Mouse (Mus musculus): Measurements from ENCODE around the gene L3mbtl4. TPM values are rescaled to one million over a fixed set of nuclear protein-coding genes. Genes with fewer than 3 reads are reported as not detected.

Gene L3mbtl4
- polyA plus RNA-seq, 1 experiment from 2014 or later: 1.7 TPM

DNA sequence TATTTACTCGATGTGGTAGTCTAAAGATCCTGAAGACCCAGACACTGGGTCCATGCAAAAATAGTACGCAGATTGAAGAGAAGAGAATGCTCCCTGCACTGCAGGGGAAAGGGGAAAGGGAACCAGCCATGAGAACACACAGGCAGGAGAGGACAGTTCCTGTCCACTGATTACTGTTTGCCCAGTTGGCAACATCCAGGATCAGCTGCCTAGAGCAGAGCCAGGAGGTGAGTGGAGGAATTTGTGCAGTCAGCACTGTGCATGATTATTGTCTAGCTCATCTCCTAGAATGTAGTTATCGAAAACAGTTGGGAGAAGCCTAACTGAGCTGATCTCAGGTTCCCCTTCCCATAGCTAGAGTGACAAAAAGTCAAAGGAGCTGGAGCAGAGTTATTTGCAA lies 311.6 kb downstream of the L3mbtl4 start:
- Histone ChIP-seq H3K4me2 (no peak overlapping the region), H3K9ac (no peak overlapping the region), H3K36me3 (no peaks in the 10 kb centered on the region), H3K4me3 (no peak overlapping the region), H3K9me3 (no peaks in the 10 kb centered on the region), H3K27me3 (no peaks in the 10 kb centered on the region), H3K27ac (replicated peaks) (no peak overlapping the region), H3K4me1 (replicated peaks) (no peaks in the 10 kb centered on the region)
- WGBS: 88% methylated on average over 3 of the region's 3 CpGs
- ATAC-seq (ENCODE audit: low read depth): no peak

DNA sequence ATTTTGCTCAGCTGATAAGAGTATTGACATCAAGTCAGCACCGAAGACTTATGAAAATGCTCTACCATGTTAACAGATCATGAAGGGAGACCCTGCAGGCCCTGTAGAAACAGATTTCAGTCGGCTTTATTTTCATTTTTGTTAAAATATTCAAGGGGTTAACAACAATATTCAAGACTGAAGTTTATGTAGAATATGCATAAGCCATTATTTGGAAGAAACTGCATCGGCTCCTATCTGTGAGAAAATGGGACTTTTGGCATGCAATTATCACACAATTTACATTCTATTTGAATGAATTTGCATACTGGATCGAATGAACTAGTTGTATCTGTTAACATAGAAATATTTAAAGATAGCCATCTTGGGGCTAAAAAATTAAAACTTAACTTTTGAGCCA lies 318.0 kb downstream of the L3mbtl4 start:
- H3K36me3 ChIP-seq: no peaks in the 10 kb centered on the region
- no peak overlapping the region for H3K9ac ChIP-seq
- no peak overlapping the region for H3K4me3 ChIP-seq
- H3K4me1 ChIP-seq (replicated peaks): no peaks in the 10 kb centered on the region
- no peak overlapping the region for H3K4me2 ChIP-seq
- no peaks in the 10 kb centered on the region for H3K9me3 ChIP-seq
- H3K27ac ChIP-seq (replicated peaks): no peak overlapping the region
- no peak for ATAC-seq (ENCODE audit: low read depth)
- WGBS: 81% methylated on average over 4 of the region's 4 CpGs
- H3K27me3 ChIP-seq: no peaks in the 10 kb centered on the region

- 79% methylated on average over 4 of the region's 4 CpGs for whole genome bisulfite sequencing
Measured at GRCm38 (mm10) chr17:68602744-68603143, 329.1 kb downstream of the L3mbtl4 start.

GRCm38 (mm10) chr17:68607691-68608090 lies 334.1 kb downstream of the L3mbtl4 start:
- ATAC-seq (ENCODE audit: low read depth): no peak
- WGBS: 56% methylated on average over 6 of the region's 6 CpGs

More at GRCm38 (mm10) chr17:68602744-68603143, 329.1 kb downstream of the L3mbtl4 start:
- Histone ChIP-seq H3K9me3 (no peaks in the 10 kb centered on the region), H3K4me2 (no peak overlapping the region), H3K27me3 (no peaks in the 10 kb centered on the region), H3K27ac (replicated peaks) (no peak overlapping the region), H3K4me1 (replicated peaks) (no peaks in the 10 kb centered on the region), H3K9ac (no peak overlapping the region), H3K36me3 (no peaks in the 10 kb centered on the region), H3K4me3 (no peak overlapping the region)
- ATAC-seq (ENCODE audit: low read depth): no peak

DNA sequence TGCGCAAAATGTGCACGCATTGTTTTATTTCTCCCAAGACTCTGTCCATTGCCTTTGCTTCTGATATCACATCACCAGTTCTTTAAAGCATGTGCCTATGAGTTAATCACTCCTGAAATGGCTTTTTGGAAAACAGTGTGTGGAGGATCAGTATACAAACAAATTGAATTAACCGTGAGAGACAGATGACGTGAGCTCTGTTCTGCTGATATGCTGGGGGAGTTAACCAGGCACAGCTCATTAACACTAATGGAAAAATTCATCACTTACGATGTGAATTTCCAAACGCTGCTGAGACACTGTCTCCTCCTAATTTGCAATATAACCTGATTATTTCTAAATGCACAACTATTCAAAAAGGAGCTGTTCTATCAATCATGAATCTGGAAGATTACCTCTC lies 337.6 kb downstream of the L3mbtl4 start:
- Histone ChIP-seq H3K27ac (replicated peaks) (peak overlapping the region; percentile 56), H3K9ac (no peak overlapping the region), H3K9me3 (no peaks in the 10 kb centered on the region), H3K27me3 (no peaks in the 10 kb centered on the region), H3K4me1 (replicated peaks) (peaks cover 15% of the 10 kb centered on the region; the same call in 1 of the 2 replicates), H3K4me3 (no peak overlapping the region), H3K36me3 (no peaks in the 10 kb centered on the region), H3K4me2 (no peak overlapping the region)
- peak; percentile 81 for ATAC-seq (ENCODE audit: low read depth)
- WGBS: 53% methylated on average over 6 of the region's 6 CpGs

More at GRCm38 (mm10) chr17:68607691-68608090, 334.1 kb downstream of the L3mbtl4 start:
- Histone ChIP-seq H3K9ac (no peak overlapping the region), H3K9me3 (no peaks in the 10 kb centered on the region), H3K27me3 (no peaks in the 10 kb centered on the region), H3K4me2 (no peak overlapping the region), H3K27ac (replicated peaks) (no peak overlapping the region), H3K4me3 (no peak overlapping the region), H3K4me1 (replicated peaks) (peaks cover 15% of the 10 kb centered on the region; the same call in 1 of the 2 replicates), H3K36me3 (no peaks in the 10 kb centered on the region)

DNA sequence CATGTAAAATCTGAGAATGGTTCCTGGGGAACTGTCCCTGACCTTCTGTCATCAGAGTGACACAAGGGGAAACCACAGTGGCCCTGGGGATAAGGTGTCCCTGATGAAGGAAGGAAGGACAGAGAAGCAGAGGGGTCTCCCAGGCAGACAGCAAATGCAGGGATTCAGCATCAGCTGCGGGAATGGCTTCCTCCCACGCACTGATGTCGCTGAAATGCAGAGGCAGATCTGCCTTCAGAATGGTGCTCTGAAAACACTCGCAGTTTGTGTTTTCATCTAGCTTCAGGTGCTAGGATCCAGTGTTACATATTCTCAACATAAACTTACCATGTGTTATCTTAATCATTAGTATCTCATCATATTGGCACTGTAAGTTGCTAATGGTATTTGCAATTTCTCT lies 351.7 kb downstream of the L3mbtl4 start:
- no peak overlapping the region for H3K9ac ChIP-seq
- no peak overlapping the region for H3K4me3 ChIP-seq
- H3K27me3 ChIP-seq: no peaks in the 10 kb centered on the region
- H3K27ac ChIP-seq (replicated peaks): no peak overlapping the region
- 88% methylated on average over 4 of the region's 4 CpGs for WGBS
- no peaks in the 10 kb centered on the region for H3K9me3 ChIP-seq
- ATAC-seq (ENCODE audit: low read depth): no peak
- H3K4me2 ChIP-seq: no peak overlapping the region
- H3K36me3 ChIP-seq: no peaks in the 10 kb centered on the region
- H3K4me1 ChIP-seq (replicated peaks): no peaks in the 10 kb centered on the region

DNA sequence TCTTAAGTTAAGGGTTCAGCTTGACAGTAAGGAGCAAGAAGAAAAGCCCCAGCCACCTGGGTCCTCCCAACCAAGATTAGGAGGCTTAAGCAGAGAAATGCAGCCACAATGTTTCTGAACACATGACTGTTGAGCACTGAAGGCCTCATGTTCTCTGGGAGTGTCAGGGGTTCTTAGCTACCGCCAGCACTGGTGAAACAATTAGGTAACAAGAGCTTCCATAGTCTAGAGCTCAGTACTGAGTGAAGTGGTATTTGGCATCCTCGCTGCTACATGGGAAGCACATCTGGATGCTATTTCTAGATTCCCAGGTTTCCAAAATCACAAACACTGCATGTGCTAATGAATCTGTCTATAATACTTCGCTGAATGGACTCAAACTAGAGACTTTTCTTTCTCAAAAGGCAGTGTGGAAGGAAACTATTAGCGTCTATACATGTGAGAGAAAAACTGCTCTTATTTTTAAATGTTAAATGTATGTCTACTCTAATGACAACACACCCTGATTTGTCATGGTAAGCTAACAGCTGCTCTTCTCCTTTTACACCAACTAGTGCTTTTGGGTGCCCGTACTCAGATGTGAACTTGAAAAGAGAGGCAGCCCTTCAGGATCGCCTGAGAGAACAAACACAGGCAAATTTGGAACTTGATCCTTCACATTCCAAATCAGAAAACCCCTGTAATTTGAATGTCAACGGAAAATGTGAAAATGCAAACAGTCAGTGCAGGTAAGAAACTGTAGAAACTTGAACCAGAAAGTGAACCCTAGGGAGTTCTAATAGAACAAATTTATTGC lies 356.2 kb downstream of the L3mbtl4 start:
- Histone ChIP-seq H3K27me3 (no peaks in the 10 kb centered on the region), H3K36me3 (no peaks in the 10 kb centered on the region), H3K27ac (replicated peaks) (no peak overlapping the region), H3K4me1 (replicated peaks) (no peaks in the 10 kb centered on the region), H3K9me3 (no peaks in the 10 kb centered on the region), H3K4me3 (no peak overlapping the region), H3K9ac (no peak overlapping the region), H3K4me2 (no peak overlapping the region)
- ATAC-seq (ENCODE audit: low read depth): no peak
- 76% methylated on average over 7 of the region's 7 CpGs for WGBS

GRCm38 (mm10) chr17:68631396-68631795 lies 357.8 kb downstream of the L3mbtl4 start:
- 90% methylated on average over 8 of the region's 8 CpGs for WGBS
- H3K4me3 ChIP-seq: no peak overlapping the region
- no peaks in the 10 kb centered on the region for H3K9me3 ChIP-seq
- H3K9ac ChIP-seq: no peak overlapping the region
- H3K27ac ChIP-seq (replicated peaks): no peak overlapping the region
- H3K27me3 ChIP-seq: no peaks in the 10 kb centered on the region
- no peak overlapping the region for H3K4me2 ChIP-seq
- no peak for ATAC-seq (ENCODE audit: low read depth)
- H3K4me1 ChIP-seq (replicated peaks): no peaks in the 10 kb centered on the region
- H3K36me3 ChIP-seq: no peaks in the 10 kb centered on the region

DNA sequence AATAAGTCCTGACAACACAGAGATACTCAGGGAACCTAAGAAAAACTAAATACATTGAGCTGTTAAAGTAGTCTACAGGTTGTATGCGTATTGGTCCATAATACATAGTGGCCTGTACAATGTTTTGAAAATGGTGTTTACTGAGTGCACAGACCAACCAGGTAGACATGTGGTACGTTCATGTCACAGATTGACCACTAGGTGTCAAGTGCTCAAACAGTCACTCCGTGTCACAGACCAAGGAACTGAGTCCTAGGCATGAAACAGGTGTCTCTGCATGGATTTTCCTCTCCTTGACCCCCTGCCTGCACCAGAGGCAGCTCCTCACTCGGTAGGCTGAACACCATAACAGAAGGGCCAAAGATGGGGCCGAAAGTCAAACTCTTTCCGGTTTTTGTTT lies 366.6 kb downstream of the L3mbtl4 start:
- no peaks in the 10 kb centered on the region for H3K27me3 ChIP-seq
- no peaks in the 10 kb centered on the region for H3K9me3 ChIP-seq
- no peak overlapping the region for H3K4me3 ChIP-seq
- H3K9ac ChIP-seq: no peak overlapping the region
- H3K4me1 ChIP-seq (replicated peaks): no peaks in the 10 kb centered on the region
- 85% methylated on average over 6 of the region's 6 CpGs for WGBS
- no peak for ATAC-seq (ENCODE audit: low read depth)
- no peak overlapping the region for H3K27ac ChIP-seq (replicated peaks)
- H3K4me2 ChIP-seq: no peak overlapping the region
- no peaks in the 10 kb centered on the region for H3K36me3 ChIP-seq

DNA sequence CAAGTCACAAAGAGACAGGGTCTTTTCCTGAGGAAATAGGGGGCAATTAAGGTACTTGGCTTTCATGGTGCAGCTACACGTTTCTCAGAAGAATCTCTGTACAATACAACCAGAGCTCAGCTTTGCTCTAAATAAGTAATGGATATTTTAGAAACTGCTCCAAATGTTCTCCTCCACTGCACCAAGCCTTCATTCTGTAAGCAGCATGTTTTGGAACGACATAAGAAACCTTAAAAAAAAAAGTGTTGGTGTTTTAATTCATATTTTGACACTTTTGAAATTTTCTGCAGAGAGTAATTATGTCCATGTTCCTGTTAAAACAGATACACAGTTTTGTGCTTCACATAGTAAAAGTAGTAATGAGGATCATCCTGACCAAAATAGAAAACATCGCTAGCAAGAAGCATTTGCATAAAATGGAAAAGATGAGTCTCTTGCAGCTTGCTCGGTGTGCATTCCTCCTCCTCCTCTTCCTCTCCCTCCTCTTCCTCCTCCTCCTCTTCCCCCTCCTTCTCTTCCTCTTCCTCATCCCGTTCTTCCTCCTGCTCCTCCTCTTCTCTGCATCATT lies 369.0 kb downstream of the L3mbtl4 start:
- 68% methylated on average over 5 of the region's 5 CpGs for WGBS
- Histone ChIP-seq H3K27me3 (no peaks in the 10 kb centered on the region), H3K9me3 (no peaks in the 10 kb centered on the region), H3K27ac (replicated peaks) (no peak overlapping the region), H3K4me1 (replicated peaks) (no peaks in the 10 kb centered on the region), H3K36me3 (no peaks in the 10 kb centered on the region), H3K9ac (no peak overlapping the region), H3K4me3 (no peak overlapping the region), H3K4me2 (no peak overlapping the region)
- no peak for ATAC-seq (ENCODE audit: low read depth)

- no peaks in the 10 kb centered on the region for H3K4me1 ChIP-seq (replicated peaks)
- no peak for ATAC-seq (ENCODE audit: low read depth)
- no peaks in the 10 kb centered on the region for H3K27me3 ChIP-seq
- no peak overlapping the region for H3K4me2 ChIP-seq
- H3K27ac ChIP-seq (replicated peaks): no peak overlapping the region
- no peak overlapping the region for H3K4me3 ChIP-seq
- H3K9me3 ChIP-seq: no peaks in the 10 kb centered on the region
- no peaks in the 10 kb centered on the region for H3K36me3 ChIP-seq
- H3K9ac ChIP-seq: no peak overlapping the region
- WGBS: 84% methylated on average over 1 of the region's 1 CpGs
Measured at GRCm38 (mm10) chr17:68666528-68666927, 392.9 kb downstream of the L3mbtl4 start.

- no peak overlapping the region for H3K27ac ChIP-seq (replicated peaks)
- no peaks in the 10 kb centered on the region for H3K9me3 ChIP-seq
- ATAC-seq (ENCODE audit: low read depth): peak; percentile 67
- no peaks in the 10 kb centered on the region for H3K27me3 ChIP-seq
- H3K4me3 ChIP-seq: no peak overlapping the region
- peaks cover 6% of the 10 kb centered on the region; the same call in 1 of the 2 replicates for H3K4me1 ChIP-seq (replicated peaks)
- WGBS: 36% methylated on average over 7 of the region's 7 CpGs
- no peak overlapping the region for H3K9ac ChIP-seq
- no peaks in the 10 kb centered on the region for H3K36me3 ChIP-seq
- no peak overlapping the region for H3K4me2 ChIP-seq
Measured at GRCm38 (mm10) chr17:68672088-68672504, 398.5 kb downstream of the L3mbtl4 start.

Data from neural tube, embryonic 13.5 days (tissue).